15 mouse cellular contexts compared by ENCODE assay signal in genomic region chr3:129880925-129881593, GRCm38 (mm10). TPM values are rescaled to one million over a fixed set of nuclear protein-coding genes. Genes with fewer than 3 reads are reported as not detected.
DNase-seq lines count a peak whose midpoint lies in the region; ATAC-seq and TF ChIP-seq lines count a peak whose summit lies in the region.
"Had no signal": no experiment of that assay in that cellular context is flagged by ENCODE, and none has a peak within 500 bp of the region (broad histone marks: within the 10 kb centered on the region; RNA-seq: fewer than 3 reads in every experiment).

No protein-coding gene starts in this region.

- H3K36me3 ChIP-seq in erythroblast, embryonic 14.5 days (ENCODE audit: control insufficient read depth), result peaks cover 5% of the 10 kb centered on the region
- no peaks in the 10 kb centered on the region for H3K36me3 ChIP-seq in hindbrain, postnatal 0 days (ENCODE audit: insufficient read depth, low read length)
- H3K36me3 ChIP-seq: heart, embryonic 10.5 days; midbrain, embryonic 13.5 days had no signal

- no peak overlapping the region for H3K27ac ChIP-seq in hindbrain, postnatal 0 days
- H3K27ac ChIP-seq: heart, embryonic 10.5 days; midbrain, embryonic 13.5 days had no signal

- 89% methylated on average over 8 of the region's 8 CpGs for WGBS in hindbrain, postnatal 0 days

- H3K4me1 ChIP-seq in erythroblast, embryonic 14.5 days (ENCODE audit: control insufficient read depth), result peaks cover 79% of the 10 kb centered on the region
- peaks cover 9% of the 10 kb centered on the region for H3K4me1 ChIP-seq in hindbrain, postnatal 0 days (ENCODE audit: insufficient read depth, low read length)

- H3K4me2 ChIP-seq in hindbrain, postnatal 0 days (ENCODE audit: low read depth, low read length), result no peak overlapping the region
- H3K4me2 ChIP-seq: midbrain, embryonic 13.5 days had no signal

- DNase-seq in spleen, postnatal 10 days (ENCODE audit: low spot score in 2 of 2), result peak; percentile 27 to 30
- DNase-seq in spleen, postnatal 14 days (ENCODE audit: low spot score in 2 of 2), result no peak
- DNase-seq in lung, postnatal 36 days, result peak; percentile 12
- DNase-seq in adrenal gland, adult 8-10 months, result no peak
- DNase-seq in hindbrain, postnatal 0 days (ENCODE audit: low spot score), result no peak
- no peak for DNase-seq in testis, postnatal 14 days (ENCODE audit: low spot score)
- DNase-seq: kidney, postnatal 14 days had no signal

- no peak for ATAC-seq in hindbrain, postnatal 0 days
- ATAC-seq: activated CD4-positive, CD25-positive, alpha-beta regulatory T cell, adult 4 months; midbrain, embryonic 13.5 days had no signal

- no peaks in the 10 kb centered on the region for H3K9me3 ChIP-seq in erythroblast, embryonic 14.5 days (ENCODE audit: control insufficient read depth, low read length)
- H3K9me3 ChIP-seq in hindbrain, postnatal 0 days (ENCODE audit: low read length), result no peaks in the 10 kb centered on the region
- H3K9me3 ChIP-seq: heart, embryonic 10.5 days; midbrain, embryonic 13.5 days had no signal

- no peak for TF ChIP-seq CTCF in hindbrain, postnatal 0 days (IDR thresholded peaks at IDR 0.05; ENCODE audit: low read depth)

- H3K4me3 ChIP-seq in erythroblast, embryonic 14.5 days (replicated peaks), result peak overlapping the region; percentile 67
- no peak overlapping the region for H3K4me3 ChIP-seq in hindbrain, postnatal 0 days (ENCODE audit: low read length)
- H3K4me3 ChIP-seq: heart, embryonic 10.5 days; midbrain, embryonic 13.5 days had no signal

- H3K27me3 ChIP-seq in erythroblast, embryonic 14.5 days (ENCODE audit: control insufficient read depth), result no peaks in the 10 kb centered on the region
- H3K27me3 ChIP-seq in hindbrain, postnatal 0 days (ENCODE audit: insufficient read depth, low read length), result no peaks in the 10 kb centered on the region

- no peak overlapping the region for H3K9ac ChIP-seq in hindbrain, postnatal 0 days (replicated peaks; ENCODE audit: low read length)
- H3K9ac ChIP-seq: midbrain, embryonic 13.5 days had no signal

RNA-seq across cellular contexts. Expression of gene Pla2g12a, which starts 2.7 kb away (rescaled TPM):
- 4.0 and 4.1 TPM in 2 replicates for polyA plus RNA-seq in erythroblast, embryonic 14.5 days (2012)
- 10 to 100 TPM; 38.3 to 48.4 (median 42.9) TPM for total RNA-seq in adrenal gland, adult 8-10 months (2022)
- total RNA-seq in hindbrain, postnatal 0 days (2014; rRNA removed), result 28.5 and 31.3 TPM in 2 replicates
- polyA plus RNA-seq in hindbrain, postnatal 0 days (2015; fragmentation: Nextera tagmentation; extraction: Ambion mirVana), result 52.9 and 53.3 TPM in 2 replicates

RNA-seq across cellular contexts. Expression of gene Casp6, which starts 20.2 kb away (rescaled TPM):
- 0.47 and 0.62 TPM in 2 replicates for polyA plus RNA-seq in erythroblast, embryonic 14.5 days (2012)
- total RNA-seq in adrenal gland, adult 8-10 months (2022), result 10 to 100 TPM; 42.7 to 54.2 (median 47.8) TPM
- 5.0 and 10.6 TPM in 2 replicates for total RNA-seq in hindbrain, postnatal 0 days (2014; rRNA removed)
- 17.5 and 25.3 TPM in 2 replicates for polyA plus RNA-seq in hindbrain, postnatal 0 days (2015; fragmentation: Nextera tagmentation; extraction: Ambion mirVana)

RNA-seq across cellular contexts. Expression of gene Cfi, which starts 45.4 kb away (rescaled TPM):
- 0.02 TPM in 1 of 2 replicates, not detected in the other for polyA plus RNA-seq in erythroblast, embryonic 14.5 days (2012)
- total RNA-seq in adrenal gland, adult 8-10 months (2022), result not detected
- 0.22 TPM in 1 of 2 replicates, not detected in the other for total RNA-seq in hindbrain, postnatal 0 days (2014; rRNA removed)
- polyA plus RNA-seq in hindbrain, postnatal 0 days (2015; fragmentation: Nextera tagmentation; extraction: Ambion mirVana), result 0.33 and 0.55 TPM in 2 replicates
- total RNA-seq: layer of hippocampus, postnatal 25 days had no signal
- polyA plus RNA-seq: activated CD4-positive, CD25-positive, alpha-beta regulatory T cell, adult 4 months; cortical plate, adult 2 months; neural tube, embryonic 11.5 days had no signal

RNA-seq across cellular contexts. Expression of gene Gar1, which starts 49.9 kb away (rescaled TPM):
- polyA plus RNA-seq in erythroblast, embryonic 14.5 days (2012), result 2.4 and 3.4 TPM in 2 replicates
- total RNA-seq in adrenal gland, adult 8-10 months (2022), result 10 to 100 TPM; 40.1 to 54.4 (median 47.8) TPM
- 1.7 and 5.1 TPM in 2 replicates for total RNA-seq in hindbrain, postnatal 0 days (2014; rRNA removed)
- polyA plus RNA-seq in hindbrain, postnatal 0 days (2015; fragmentation: Nextera tagmentation; extraction: Ambion mirVana), result 37.0 and 37.3 TPM in 2 replicates

RNA-seq across cellular contexts. Expression of gene Rrh, which starts 58.7 kb away (rescaled TPM):
- 0.02 TPM in 1 of 2 replicates, not detected in the other for polyA plus RNA-seq in erythroblast, embryonic 14.5 days (2012)
- total RNA-seq in adrenal gland, adult 8-10 months (2022), result under 1 TPM in 2 of 4 experiments, not detected in 2; 0.08 to 0.18 TPM
- total RNA-seq in hindbrain, postnatal 0 days (2014; rRNA removed), result 0.11 and 0.52 TPM in 2 replicates
- polyA plus RNA-seq in hindbrain, postnatal 0 days (2015; fragmentation: Nextera tagmentation; extraction: Ambion mirVana), result 0.33 and 0.41 TPM in 2 replicates
- polyA plus RNA-seq: activated CD4-positive, CD25-positive, alpha-beta regulatory T cell, adult 4 months; heart, embryonic 10.5 days; neural tube, embryonic 11.5 days; stomach, embryonic 14.5 days had no signal

Comparison
In these comparisons a context has a peak if more than half of its experiments do, and no peak if none do; other contexts are left out.
1. DNase-seq: peak in spleen, postnatal 10 days (2 of 2) and lung, postnatal 36 days (single experiment); none in spleen, postnatal 14 days (0 of 2), adrenal gland, adult 8-10 months (single experiment), hindbrain, postnatal 0 days (single experiment) and testis, postnatal 14 days (single experiment).